Mouse (Mus musculus): Measurements from ENCODE around the gene Pip4k2c.

GRCm38 (mm10) chr10:127176228-127176627 lies 35.2 kb downstream of the Pip4k2c start:
- no peak for TF ChIP-seq CTCF (IDR thresholded peaks at IDR 0.05; ENCODE audit: extremely low read depth, insufficient read depth, insufficient read length, insufficient replicate concordance)
- no peak for TF ChIP-seq POLR2A (IDR thresholded peaks at IDR 0.05; ENCODE audit: low read depth, low read length)
